Mouse (Mus musculus): Measurements from ENCODE around the gene 1700014D04Rik. TPM values are rescaled to one million over a fixed set of nuclear protein-coding genes. Genes with fewer than 3 reads are reported as not detected.
"Not testable (repeated sequence)": the region's sequence is repeated elsewhere in the genome, so short reads cannot be mapped to it uniquely, and the experiment has no call there.

Gene 1700014D04Rik
- polyA plus RNA-seq, 1 experiment from 2014 or later, result 0.06 TPM

DNA sequence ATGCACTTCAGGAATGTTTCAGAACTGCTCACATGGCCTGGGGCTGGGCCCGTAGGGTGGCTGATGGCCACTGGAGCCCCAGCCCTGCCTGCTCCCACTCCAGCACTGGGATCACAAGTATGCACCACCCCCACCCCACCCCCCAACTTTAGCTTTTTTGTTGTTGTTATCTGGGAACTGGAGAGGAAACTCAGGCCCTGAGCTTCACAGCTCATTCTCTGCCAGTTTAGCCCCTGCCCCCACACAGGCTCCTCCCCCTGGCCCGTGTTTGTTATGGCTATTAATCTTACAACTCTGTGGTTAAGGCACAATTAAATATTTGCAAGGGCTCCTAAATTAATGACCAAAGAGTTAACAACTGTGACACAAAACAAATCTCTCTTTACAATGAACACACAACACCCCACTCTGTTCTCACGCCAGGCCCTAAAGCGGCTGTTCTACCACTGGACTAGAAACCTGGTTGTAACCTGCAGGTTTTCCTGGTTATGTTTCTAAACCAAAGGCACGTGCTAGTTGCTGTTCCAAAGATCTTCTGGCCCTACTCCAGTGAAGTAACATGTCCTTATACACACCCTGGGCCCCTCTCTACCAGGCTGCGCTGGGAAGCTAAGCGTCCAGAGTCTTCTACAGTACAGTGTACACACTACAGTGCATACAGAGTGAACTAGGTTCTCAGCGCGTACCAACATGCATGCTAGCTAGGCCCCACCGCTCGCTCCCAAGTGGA lies 20.4 kb upstream of the 1700014D04Rik start:
- no peak overlapping the region; the same call in 1 of the 2 replicates for H3K27ac ChIP-seq
- H3K4me2 ChIP-seq (replicated peaks), result peak overlapping the region; percentile 80
- peaks cover 21% of the 10 kb centered on the region for H3K36me3 ChIP-seq
- H3K4me1 ChIP-seq, result peaks cover 43% of the 10 kb centered on the region
- H3K27me3 ChIP-seq, result no peaks in the 10 kb centered on the region
- 0 out of 2 replicates have a peak overlapping the region, but pooled peaks have one; percentile 35 for H3K9ac ChIP-seq
- no peak for ATAC-seq (ENCODE audit: low FRiP score, low read depth)
- no peaks in the 10 kb centered on the region for H3K9me3 ChIP-seq
- 64% methylated on average over 11 of the region's 11 CpGs for WGBS
- H3K4me3 ChIP-seq, result no peak overlapping the region

GRCm38 (mm10) chr13:59762791-59763190 lies 16.2 kb upstream of the 1700014D04Rik start:
- no peaks in the 10 kb centered on the region for H3K9me3 ChIP-seq
- H3K4me2 ChIP-seq (replicated peaks), result no peak overlapping the region
- no peak for ATAC-seq (ENCODE audit: low FRiP score, low read depth)
- WGBS, result 92% methylated on average over 7 of the region's 7 CpGs
- H3K27me3 ChIP-seq, result no peaks in the 10 kb centered on the region
- H3K4me3 ChIP-seq, result no peak overlapping the region
- peaks cover 58% of the 10 kb centered on the region for H3K36me3 ChIP-seq
- no peak overlapping the region for H3K9ac ChIP-seq
- H3K4me1 ChIP-seq, result peaks cover 21% of the 10 kb centered on the region
- H3K27ac ChIP-seq, result no peak overlapping the region

- Histone ChIP-seq H3K4me1 (no peaks in the 10 kb centered on the region), H3K4me2 (replicated peaks) (no peak overlapping the region), H3K27me3 (no peaks in the 10 kb centered on the region), H3K9me3 (no peaks in the 10 kb centered on the region), H3K9ac (no peak overlapping the region), H3K4me3 (no peak overlapping the region), H3K27ac (no peak overlapping the region), H3K36me3 (peaks cover 74% of the 10 kb centered on the region)
- ATAC-seq (ENCODE audit: low FRiP score, low read depth), result no peak
- WGBS, result 95% methylated on average over 7 of the region's 7 CpGs
Measured at GRCm38 (mm10) chr13:59756906-59757305, 10.4 kb upstream of the 1700014D04Rik start.

DNA sequence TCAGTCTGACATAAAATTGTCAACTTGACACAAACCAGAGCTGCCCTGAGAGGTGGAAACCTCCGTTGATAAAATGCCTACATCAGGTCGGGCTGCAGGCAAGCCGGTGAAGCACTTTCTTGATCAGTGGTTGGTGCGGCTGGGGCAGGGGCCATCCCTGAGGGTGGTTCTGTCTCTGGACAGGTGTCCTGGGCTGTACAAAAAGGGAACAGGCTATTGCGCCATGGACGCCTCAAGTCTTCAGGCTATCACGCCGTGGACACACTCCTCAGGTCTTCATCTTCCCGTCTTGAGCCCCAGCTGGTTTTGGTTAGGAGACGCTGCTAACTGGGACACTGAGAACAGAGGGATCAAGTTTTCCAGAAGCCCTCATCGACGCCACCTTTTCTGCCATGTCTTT lies 3.8 kb upstream of the 1700014D04Rik start:
- H3K9me3 ChIP-seq, result no peaks in the 10 kb centered on the region
- WGBS, result 29% methylated on average over 12 of the region's 12 CpGs
- H3K4me2 ChIP-seq (replicated peaks), result no peak overlapping the region; the same call in 1 of the 2 replicates
- H3K9ac ChIP-seq, result no peak overlapping the region
- H3K27ac ChIP-seq, result no peak overlapping the region
- H3K4me3 ChIP-seq, result no peak overlapping the region
- H3K36me3 ChIP-seq, result peaks cover 19% of the 10 kb centered on the region
- peaks cover 12% of the 10 kb centered on the region; the same call in 1 of the 2 replicates for H3K4me1 ChIP-seq
- ATAC-seq (ENCODE audit: low FRiP score, low read depth), result no peak
- H3K27me3 ChIP-seq, result peaks cover 8% of the 10 kb centered on the region; the same call in 1 of the 2 replicates

DNA sequence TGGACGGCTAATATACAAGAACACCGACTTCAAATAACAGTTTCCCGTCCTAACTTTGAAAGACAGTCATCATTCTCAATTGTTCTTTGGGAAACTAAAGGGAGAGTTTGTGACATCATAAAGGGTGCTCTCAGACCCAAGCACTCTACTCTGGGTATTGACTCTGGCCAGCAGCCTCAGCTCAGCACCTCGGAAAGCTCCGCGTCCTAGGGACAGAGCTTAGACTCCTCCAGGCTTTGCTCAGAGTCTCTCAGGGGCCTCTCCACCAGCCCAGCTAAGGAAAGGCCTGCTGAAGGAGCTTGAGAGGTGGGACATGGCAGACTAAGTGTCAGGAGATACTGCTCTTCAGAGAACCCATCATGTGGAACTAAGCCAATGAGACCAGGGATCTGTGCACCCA lies 388 bp downstream of the 1700014D04Rik start:
- Histone ChIP-seq H3K9me3 (no peaks in the 10 kb centered on the region), H3K36me3 (no peaks in the 10 kb centered on the region), H3K27ac (no peak overlapping the region), H3K4me3 (no peak overlapping the region), H3K4me2 (replicated peaks) (no peak overlapping the region), H3K4me1 (peaks cover 12% of the 10 kb centered on the region; the same call in 1 of the 2 replicates), H3K27me3 (peaks cover 8% of the 10 kb centered on the region; the same call in 1 of the 2 replicates), H3K9ac (no peak overlapping the region)
- 76% methylated on average over 6 of the region's 6 CpGs for WGBS
- no peak for ATAC-seq (ENCODE audit: low FRiP score, low read depth)

DNA sequence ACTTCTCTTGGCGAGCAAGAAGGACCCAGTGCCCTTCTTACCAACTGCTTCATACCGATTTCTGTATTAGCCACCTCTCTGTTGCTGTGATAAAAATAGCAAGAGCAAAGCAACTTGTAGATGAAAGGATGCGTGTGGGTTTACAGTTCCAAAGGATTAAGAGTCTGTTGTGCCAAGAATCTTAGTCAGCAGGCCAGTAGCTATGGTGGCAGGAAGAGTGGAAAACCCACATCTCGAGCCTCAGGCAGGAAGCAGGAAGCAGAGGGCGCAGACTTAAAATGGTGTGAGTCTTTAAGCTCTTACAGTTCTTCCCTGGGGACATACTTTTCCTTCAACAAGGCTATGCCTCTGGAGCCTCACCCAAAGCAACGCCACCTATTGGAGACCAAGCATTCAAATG lies 1.1 kb downstream of the 1700014D04Rik start:
- Histone ChIP-seq H3K4me1 (0 out of 2 replicates have a peak, but pooled peaks cover 7% of the 10 kb centered on the region), H3K9me3 (no peaks in the 10 kb centered on the region), H3K36me3 (no peaks in the 10 kb centered on the region), H3K9ac (no peak overlapping the region), H3K4me2 (replicated peaks) (no peak overlapping the region), H3K27ac (no peak overlapping the region), H3K27me3 (peaks cover 3% of the 10 kb centered on the region; the same call in 1 of the 2 replicates), H3K4me3 (no peak overlapping the region)
- WGBS, result 82% methylated on average over 6 of the region's 6 CpGs
- ATAC-seq (ENCODE audit: low FRiP score, low read depth), result no peak

- Histone ChIP-seq H3K9ac (no peak overlapping the region), H3K27ac (no peak overlapping the region), H3K9me3 (no peaks in the 10 kb centered on the region), H3K36me3 (no peaks in the 10 kb centered on the region), H3K4me1 (no peaks in the 10 kb centered on the region), H3K27me3 (no peaks in the 10 kb centered on the region), H3K4me3 (no peak overlapping the region), H3K4me2 (replicated peaks) (no peak overlapping the region)
- 80% methylated on average over 10 of the region's 10 CpGs for WGBS
- no peak for ATAC-seq (ENCODE audit: low FRiP score, low read depth)
Measured at GRCm38 (mm10) chr13:59741697-59742096, 4.9 kb downstream of the 1700014D04Rik start.

DNA sequence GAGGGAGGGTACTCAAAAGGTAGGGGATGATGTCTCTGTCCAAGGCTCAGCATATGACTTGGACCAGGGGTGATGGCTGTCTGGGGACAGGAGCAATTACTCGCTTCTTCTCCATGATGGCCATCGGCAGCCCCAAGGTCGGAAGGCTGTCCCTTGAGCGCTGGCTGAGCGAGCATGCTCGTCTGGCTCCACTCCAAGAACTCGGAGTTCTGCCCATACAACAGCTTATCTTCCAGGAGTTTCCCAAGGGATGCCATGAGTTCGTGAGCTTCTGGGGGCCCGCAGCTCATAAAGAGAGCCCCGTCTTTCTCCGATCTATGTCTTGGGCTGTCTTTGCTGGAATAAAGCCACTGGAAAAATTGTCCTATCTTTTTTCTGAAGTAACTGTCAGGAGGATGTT lies 5.5 kb downstream of the 1700014D04Rik start:
- H3K9ac ChIP-seq, result no peak overlapping the region
- WGBS, result 93% methylated on average over 11 of the region's 11 CpGs

GRCm38 (mm10) chr13:59739397-59739796 lies 7.2 kb downstream of the 1700014D04Rik start:
- Histone ChIP-seq H3K4me2 (replicated peaks) (no peak overlapping the region), H3K27me3 (no peaks in the 10 kb centered on the region), H3K27ac (no peak overlapping the region), H3K36me3 (no peaks in the 10 kb centered on the region), H3K9ac (no peak overlapping the region), H3K4me1 (no peaks in the 10 kb centered on the region), H3K9me3 (no peaks in the 10 kb centered on the region), H3K4me3 (no peak overlapping the region)
- ATAC-seq (ENCODE audit: low FRiP score, low read depth), result no peak
- 90% methylated on average over 4 of the region's 4 CpGs for WGBS

More for the DNA sequence above, 5.5 kb downstream of the 1700014D04Rik start:
- H3K36me3 ChIP-seq, result no peaks in the 10 kb centered on the region
- no peak overlapping the region for H3K27ac ChIP-seq
- H3K9me3 ChIP-seq, result no peaks in the 10 kb centered on the region
- no peak overlapping the region for H3K4me3 ChIP-seq
- no peak for ATAC-seq (ENCODE audit: low FRiP score, low read depth)
- no peaks in the 10 kb centered on the region for H3K4me1 ChIP-seq
- H3K27me3 ChIP-seq, result no peaks in the 10 kb centered on the region
- no peak overlapping the region for H3K4me2 ChIP-seq (replicated peaks)

- H3K27me3 ChIP-seq, result no peaks in the 10 kb centered on the region
- no peak overlapping the region for H3K9ac ChIP-seq
- H3K4me2 ChIP-seq (replicated peaks), result no peak overlapping the region
- no peak for ATAC-seq (ENCODE audit: low FRiP score, low read depth)
- H3K9me3 ChIP-seq, result no peaks in the 10 kb centered on the region
- WGBS, result 86% methylated on average over 2 of the region's 2 CpGs
- no peak overlapping the region for H3K4me3 ChIP-seq
- no peaks in the 10 kb centered on the region for H3K4me1 ChIP-seq
- no peak overlapping the region for H3K27ac ChIP-seq
- H3K36me3 ChIP-seq, result no peaks in the 10 kb centered on the region
Measured at GRCm38 (mm10) chr13:59738455-59738854, 8.1 kb downstream of the 1700014D04Rik start.

- ATAC-seq (ENCODE audit: low FRiP score, low read depth), result 0 out of 2 replicates have a peak, but pooled peaks have one; percentile 48
- H3K4me2 ChIP-seq (replicated peaks), result no peak overlapping the region
- WGBS, result 27% methylated on average over 3 of the region's 3 CpGs
Measured at GRCm38 (mm10) chr13:59735190-59735589, 11.4 kb downstream of the 1700014D04Rik start.

GRCm38 (mm10) chr13:59734347-59734746 lies 12.2 kb downstream of the 1700014D04Rik start:
- H3K4me1 ChIP-seq; H3K27ac ChIP-seq; H3K9me3 ChIP-seq; H3K27me3 ChIP-seq; H3K4me2 ChIP-seq (replicated peaks); H3K36me3 ChIP-seq; H3K9ac ChIP-seq; H3K4me3 ChIP-seq; ATAC-seq (ENCODE audit: low FRiP score, low read depth): not testable (repeated sequence)
- WGBS, result 42% methylated on average over 6 of the region's 6 CpGs

More at GRCm38 (mm10) chr13:59735190-59735589, 11.4 kb downstream of the 1700014D04Rik start:
- Histone ChIP-seq H3K9me3 (no peaks in the 10 kb centered on the region), H3K27me3 (no peaks in the 10 kb centered on the region), H3K4me1 (no peaks in the 10 kb centered on the region), H3K4me3 (no peak overlapping the region), H3K27ac (no peak overlapping the region), H3K36me3 (no peaks in the 10 kb centered on the region), H3K9ac (no peak overlapping the region)
